Mouse (Mus musculus) testis, adult 2 months (tissue): ENCODE results near the gene Gsdme.

Source experiments
- CTCF ChIP-seq: fragments of 200-500 bp; IDR thresholded peaks from 2 replicates; pipeline ENCODE4 v1.5.1; 2012; ENCODE audit warnings: low read depth, mild to moderate bottlenecking, inconsistent platforms, low read length, moderate library complexity; ENCODE audit not compliant: control insufficient read depth, insufficient read depth, insufficient replicate concordance
- POLR2A ChIP-seq: fragments of 200-500 bp; IDR thresholded peaks from 2 replicates; pipeline ENCODE4 v1.6.1; 2012; ENCODE audit warnings: low read depth, mild to moderate bottlenecking, inconsistent platforms, low read length, moderate library complexity; ENCODE audit not compliant: control insufficient read depth

GRCm38 (mm10) chr6:50304949-50305491 lies 41.4 kb upstream of the Gsdme start:
- no peak for TF ChIP-seq POLR2A
- TF ChIP-seq CTCF: peak; percentile 95
